Mouse (Mus musculus) E14TG2a.4 (cell line): ENCODE measurements around the gene Psma2.

ENCODE experiments used
- CTCF ChIP-seq: conservative IDR thresholded peaks from 2 replicates; pipeline ENCODE4 v1.5.1; 2014; ENCODE audit warnings: low read length
- POU5F1 ChIP-seq: IDR thresholded peaks from 2 replicates; pipeline ENCODE4 v1.6.1; 2014; ENCODE audit warnings: low read length, borderline replicate concordance

- peak; percentile 34 for TF ChIP-seq CTCF
- no peak for TF ChIP-seq POU5F1
Observed at GRCm38 (mm10) chr13:14649301-14649700, 36.3 kb downstream of the Psma2 start.
